Mouse (Mus musculus): ENCODE results near the gene Saal1. TPM values are rescaled to one million over a fixed set of nuclear protein-coding genes. Genes with fewer than 3 reads are reported as not detected.
"Not testable (repeated sequence)": the region's sequence is repeated elsewhere in the genome, so short reads cannot be mapped to it uniquely, and the experiment has no call there.

The Saal1 gene
- total and polyA plus RNA-seq, 3 experiments: 2.3 to 4.0 (median 3.8) TPM

DNA sequence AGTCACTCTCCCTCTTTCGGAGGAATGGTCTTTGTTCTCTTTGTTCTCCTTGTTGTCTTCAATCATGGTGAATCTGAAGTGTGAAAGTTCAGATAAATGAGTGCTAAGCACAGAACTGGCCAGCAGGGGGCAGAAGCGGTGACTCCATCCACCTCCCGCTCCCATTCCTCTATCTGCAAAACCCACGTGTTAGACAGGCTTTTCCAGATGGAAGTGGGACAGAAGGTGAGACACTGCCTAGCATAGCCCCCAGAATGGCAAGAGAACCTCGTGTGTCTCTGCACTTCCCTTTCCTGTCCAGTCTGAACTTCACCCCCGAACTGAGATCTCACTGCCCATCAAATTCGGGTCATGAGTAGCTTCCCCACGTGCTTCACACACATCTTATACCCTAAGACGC lies 45.2 kb downstream of the Saal1 start:
- Histone ChIP-seq H3K36me3 (ENCODE audit: control insufficient read depth, insufficient read depth, low read length) (no peaks in the 10 kb centered on the region), H3K4me1 (ENCODE audit: control insufficient read depth, insufficient read depth, low read length) (no peaks in the 10 kb centered on the region), H3K9ac (ENCODE audit: low read depth, low read length) (no peak overlapping the region), H3K27me3 (ENCODE audit: control insufficient read depth, insufficient read depth, low read length) (no peaks in the 10 kb centered on the region), H3K27ac (no peak overlapping the region), H3K79me2 (replicated peaks; ENCODE audit: control insufficient read depth, insufficient read depth, low read length) (no peaks in the 10 kb centered on the region), H3K4me3 (no peak overlapping the region)
- intact Hi-C loops (cut with DNase I): no loop called here
- DNase-seq: no peak
- TF ChIP-seq EP300 (IDR thresholded peaks at IDR 0.05; ENCODE audit: insufficient read depth, low read depth, low read length): no peak
- no peak for TF ChIP-seq POLR2A (IDR thresholded peaks at IDR 0.05; ENCODE audit: insufficient read depth, low read depth, low read length)
- peak; percentile 57 for TF ChIP-seq CTCF (IDR thresholded peaks at IDR 0.05)
- 33% methylated on average over 9 of the region's 9 CpGs for WGBS

DNA sequence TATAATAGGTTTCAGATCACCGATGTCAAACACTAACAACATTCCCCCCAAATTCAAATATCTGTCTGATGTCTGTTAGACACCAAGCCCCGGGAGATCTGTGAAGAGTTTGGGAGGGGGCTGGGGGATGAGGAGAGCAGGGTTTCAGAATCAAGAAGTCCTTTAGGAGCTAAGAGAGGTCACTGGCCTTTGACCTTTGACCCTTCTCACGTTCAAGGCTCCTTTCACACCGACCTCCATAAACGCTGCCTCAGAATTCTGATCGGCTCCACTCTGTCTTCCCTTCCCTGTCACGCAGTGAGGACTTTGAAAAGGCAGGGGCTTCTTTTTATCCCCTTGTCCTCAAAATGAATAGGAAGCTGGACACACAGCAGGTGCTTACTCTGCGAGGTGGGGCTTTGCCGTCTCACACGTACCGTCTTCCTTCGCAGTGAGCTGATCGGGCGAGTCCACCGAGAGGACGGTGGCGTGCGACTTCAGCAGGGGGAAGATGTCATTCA lies 48.8 kb downstream of the Saal1 start:
- Histone ChIP-seq H3K36me3 (ENCODE audit: control insufficient read depth, insufficient read depth, low read length) (no peaks in the 10 kb centered on the region), H3K79me2 (replicated peaks; ENCODE audit: control insufficient read depth, insufficient read depth, low read length) (no peaks in the 10 kb centered on the region), H3K9ac (ENCODE audit: low read depth, low read length) (no peak overlapping the region), H3K27me3 (ENCODE audit: control insufficient read depth, insufficient read depth, low read length) (no peaks in the 10 kb centered on the region), H3K27ac (no peak overlapping the region), H3K4me3 (no peak overlapping the region), H3K4me1 (ENCODE audit: control insufficient read depth, insufficient read depth, low read length) (no peaks in the 10 kb centered on the region)
- TF ChIP-seq POLR2A (IDR thresholded peaks at IDR 0.05; ENCODE audit: insufficient read depth, low read depth, low read length): no peak
- TF ChIP-seq EP300 (IDR thresholded peaks at IDR 0.05; ENCODE audit: insufficient read depth, low read depth, low read length): no peak
- no peak for TF ChIP-seq CTCF (IDR thresholded peaks at IDR 0.05)
- intact Hi-C loops (cut with DNase I): no loop called here
- WGBS: 63% methylated on average over 18 of the region's 18 CpGs
- DNase-seq: no peak

DNA sequence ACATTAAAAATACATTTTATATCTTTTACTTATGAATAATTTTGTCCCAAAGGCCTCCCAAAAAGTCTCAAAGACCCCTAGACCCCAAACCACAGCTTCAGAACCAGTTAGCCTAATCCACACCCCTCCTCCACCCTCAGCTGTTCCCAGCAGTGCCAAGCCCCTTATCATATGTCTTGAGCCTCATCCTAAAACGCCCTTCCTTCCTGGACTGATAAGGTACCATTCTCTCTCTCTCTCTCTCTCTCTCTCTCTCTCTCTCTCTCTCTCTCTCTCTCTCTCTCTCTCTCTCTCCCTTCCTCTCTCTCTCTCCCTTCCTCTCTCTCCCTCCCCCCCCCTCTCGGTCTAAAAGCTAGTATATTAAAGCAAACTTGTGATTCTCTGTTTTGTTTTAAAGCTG lies 58.2 kb downstream of the Saal1 start:
- WGBS: 35% methylated on average over 2 of the region's 2 CpGs
- DNase-seq: no peak
- H3K4me3 ChIP-seq: no peak overlapping the region
- no peak overlapping the region for H3K9ac ChIP-seq (ENCODE audit: low read depth, low read length)
- H3K4me1 ChIP-seq (ENCODE audit: control insufficient read depth, insufficient read depth, low read length): no peaks in the 10 kb centered on the region
- no peaks in the 10 kb centered on the region for H3K79me2 ChIP-seq (replicated peaks; ENCODE audit: control insufficient read depth, insufficient read depth, low read length)
- intact Hi-C loops (cut with DNase I): no loop called here
- no peak overlapping the region for H3K27ac ChIP-seq
- no peak for TF ChIP-seq POLR2A (IDR thresholded peaks at IDR 0.05; ENCODE audit: insufficient read depth, low read depth, low read length)
- no peak for TF ChIP-seq CTCF (IDR thresholded peaks at IDR 0.05)
- 0 out of 2 replicates have a peak, but pooled peaks cover 2% of the 10 kb centered on the region for H3K27me3 ChIP-seq (ENCODE audit: control insufficient read depth, insufficient read depth, low read length)
- H3K36me3 ChIP-seq (ENCODE audit: control insufficient read depth, insufficient read depth, low read length): no peaks in the 10 kb centered on the region

DNA sequence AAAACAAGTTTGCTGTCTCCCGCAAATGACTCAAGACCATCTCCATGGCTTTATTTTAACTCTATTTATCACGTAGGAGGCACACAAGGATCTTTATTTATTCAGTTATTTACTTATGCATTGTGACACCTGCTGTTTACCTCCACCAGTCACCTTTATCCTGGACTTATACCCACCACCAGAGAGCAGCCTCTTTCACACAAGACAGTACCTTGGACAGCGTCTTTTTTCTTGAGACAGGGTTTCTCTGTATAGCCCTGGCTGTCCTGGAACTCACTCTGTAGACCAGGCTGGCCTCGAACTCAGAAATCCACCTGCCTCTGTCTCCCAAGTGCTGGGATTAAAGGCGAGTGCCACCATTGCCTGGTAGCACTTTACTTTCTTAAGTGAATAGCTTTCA lies 60.2 kb downstream of the Saal1 start:
- H3K79me2 ChIP-seq (replicated peaks; ENCODE audit: control insufficient read depth, insufficient read depth, low read length): not testable (repeated sequence)

DNA sequence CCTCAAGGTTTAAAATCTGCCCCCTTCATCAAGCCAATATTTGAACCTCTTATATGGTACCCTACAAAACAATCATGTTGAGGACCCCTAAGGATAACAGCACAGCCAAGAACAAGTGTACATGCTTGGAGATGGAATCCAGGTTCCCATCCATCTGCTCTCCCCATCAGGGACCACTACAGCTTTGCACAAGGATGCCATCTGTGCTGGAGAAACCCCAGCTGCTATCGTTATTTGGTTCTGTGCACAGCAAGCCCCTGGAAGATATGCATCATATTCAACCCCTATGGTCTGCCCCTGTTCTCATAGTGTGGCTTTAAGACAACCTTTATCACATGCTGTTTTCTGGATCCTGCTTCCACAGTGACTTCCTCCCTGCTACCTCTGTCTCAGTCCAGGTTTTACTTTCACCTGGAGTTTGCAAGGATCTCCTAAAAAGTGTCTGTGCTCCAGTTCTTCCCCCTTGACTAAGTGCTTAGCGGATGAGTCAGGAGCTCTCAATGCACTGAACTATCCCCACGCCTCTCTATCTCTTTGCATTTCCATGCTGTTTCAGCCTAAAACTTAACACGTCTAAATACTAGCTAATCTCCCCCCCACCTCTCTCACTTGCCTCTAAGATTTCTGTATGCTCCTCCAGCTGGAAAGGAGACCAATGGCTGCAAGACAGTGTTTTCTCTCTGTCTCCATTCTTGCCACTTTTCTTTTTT lies 61.9 kb downstream of the Saal1 start:
- Histone ChIP-seq H3K27me3 (ENCODE audit: control insufficient read depth, insufficient read depth, low read length) (0 out of 2 replicates have a peak, but pooled peaks cover 2% of the 10 kb centered on the region), H3K9ac (ENCODE audit: low read depth, low read length) (no peak overlapping the region), H3K27ac (no peak overlapping the region), H3K79me2 (replicated peaks; ENCODE audit: control insufficient read depth, insufficient read depth, low read length) (no peaks in the 10 kb centered on the region), H3K4me3 (no peak overlapping the region), H3K4me1 (ENCODE audit: control insufficient read depth, insufficient read depth, low read length) (no peaks in the 10 kb centered on the region), H3K36me3 (ENCODE audit: control insufficient read depth, insufficient read depth, low read length) (no peaks in the 10 kb centered on the region)
- TF ChIP-seq POLR2A (IDR thresholded peaks at IDR 0.05; ENCODE audit: insufficient read depth, low read depth, low read length): no peak
- TF ChIP-seq EP300 (IDR thresholded peaks at IDR 0.05; ENCODE audit: insufficient read depth, low read depth, low read length): no peak
- no peak for TF ChIP-seq CTCF (IDR thresholded peaks at IDR 0.05)
- no peak for DNase-seq
- intact Hi-C loops (cut with DNase I): no loop called here
- WGBS: 63% methylated on average over 4 of the region's 4 CpGs

More for the DNA sequence above, 60.2 kb downstream of the Saal1 start:
- H3K4me3 ChIP-seq; H3K36me3 ChIP-seq (ENCODE audit: control insufficient read depth, insufficient read depth, low read length); DNase-seq; H3K9ac ChIP-seq (ENCODE audit: low read depth, low read length); intact Hi-C loops (cut with DNase I); H3K27ac ChIP-seq; H3K27me3 ChIP-seq (ENCODE audit: control insufficient read depth, insufficient read depth, low read length); H3K4me1 ChIP-seq (ENCODE audit: control insufficient read depth, insufficient read depth, low read length): not testable (repeated sequence)
- WGBS: 41% methylated on average over 5 of the region's 5 CpGs

DNA sequence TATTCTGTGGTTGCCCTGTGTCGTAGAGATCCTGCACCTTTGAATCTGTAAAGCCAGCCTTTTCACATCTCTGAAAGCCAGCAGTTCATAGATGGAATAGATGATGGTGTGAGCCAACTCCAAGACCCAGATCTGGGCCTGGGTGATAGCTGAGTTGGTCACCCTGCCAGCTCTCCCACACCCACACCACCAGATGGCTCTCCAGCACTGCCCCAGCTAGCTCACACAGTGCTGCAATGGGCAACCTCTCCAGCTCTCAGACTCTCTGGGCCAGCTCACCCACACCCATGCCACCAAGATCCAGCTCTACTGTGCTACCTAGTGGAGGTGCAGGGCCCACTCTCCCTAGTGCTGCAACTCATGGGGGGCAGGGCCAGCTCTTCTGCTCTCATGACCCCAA lies 67.3 kb downstream of the Saal1 start:
- no peak overlapping the region for H3K27ac ChIP-seq
- intact Hi-C loops (cut with DNase I): no loop called here

More for the DNA sequence above, 67.3 kb downstream of the Saal1 start:
- WGBS: 73% methylated on average over 1 of the region's 1 CpGs
- Histone ChIP-seq H3K36me3 (ENCODE audit: control insufficient read depth, insufficient read depth, low read length) (no peaks in the 10 kb centered on the region), H3K79me2 (replicated peaks; ENCODE audit: control insufficient read depth, insufficient read depth, low read length) (no peaks in the 10 kb centered on the region), H3K27me3 (ENCODE audit: control insufficient read depth, insufficient read depth, low read length) (0 out of 2 replicates have a peak, but pooled peaks cover 2% of the 10 kb centered on the region), H3K4me3 (no peak overlapping the region), H3K4me1 (ENCODE audit: control insufficient read depth, insufficient read depth, low read length) (no peaks in the 10 kb centered on the region), H3K9ac (ENCODE audit: low read depth, low read length) (no peak overlapping the region)
- DNase-seq: no peak
- TF ChIP-seq CTCF (IDR thresholded peaks at IDR 0.05): no peak
- no peak for TF ChIP-seq EP300 (IDR thresholded peaks at IDR 0.05; ENCODE audit: insufficient read depth, low read depth, low read length)

Data from heart, adult 2 months (tissue).